Mouse (Mus musculus) cerebellum, adult 18-20 months (tissue): ENCODE results near the gene Nhp2.
"Not testable (repeated sequence)": the region's sequence is repeated elsewhere in the genome, so short reads cannot be mapped to it uniquely, and the experiment has no call there.

Source experiments
- DNase-seq, 2 experiments: peaks; one replicate each; pipeline ENCODE4 v3.0.0; 2021

Gene Nhp2

GRCm38 (mm10) chr11:51658705-51659104, 39.2 kb downstream of the Nhp2 start:
- no peak for DNase-seq

GRCm38 (mm10) chr11:51661867-51662365, 42.4 kb downstream of the Nhp2 start:
- no peak for DNase-seq

GRCm38 (mm10) chr11:51662632-51663031, 43.1 kb downstream of the Nhp2 start:
- no peak for DNase-seq

- DNase-seq, result not testable (repeated sequence)
Measured at GRCm38 (mm10) chr11:51664747-51665146, 45.2 kb downstream of the Nhp2 start.

GRCm38 (mm10) chr11:51670846-51671245, 51.3 kb downstream of the Nhp2 start:
- no peak for DNase-seq

GRCm38 (mm10) chr11:51671376-51671775, 51.8 kb downstream of the Nhp2 start:
- no peak for DNase-seq

GRCm38 (mm10) chr11:51673291-51673690, 53.8 kb downstream of the Nhp2 start:
- no peak for DNase-seq
